Mouse (Mus musculus) adrenal gland, postnatal 25 days (tissue): ENCODE data around the gene Adnp. TPM values are rescaled to one million over a fixed set of nuclear protein-coding genes. Genes with fewer than 3 reads are reported as not detected.
A peak's percentile ranks its signal among the peaks of the same experiment; 100 is the strongest.

Source experiments
- DNase-seq: peaks from one replicate; pipeline ENCODE4 v3.0.0; 2021; ENCODE audit warnings: mixed read lengths
- microRNA-seq, 2 experiments: library from miRNA; unstranded; fragments of <30 nt; microRNA quantifications; one replicate each; pipeline ENCODE4 v1.2.0; 2021
- total RNA-seq: library from RNA; stranded (reverse); gene quantifications from 2 replicates; pipeline ENCODE4 v1.2.3, GENCODE M21; 2021

The Adnp gene
- total RNA-seq, 1 experiment from 2014 or later: 81.5 TPM

- DNase-seq: no peak
Observed at GRCm38 (mm10) chr2:168156361-168156760, 50.6 kb downstream of the Adnp start.

DNA sequence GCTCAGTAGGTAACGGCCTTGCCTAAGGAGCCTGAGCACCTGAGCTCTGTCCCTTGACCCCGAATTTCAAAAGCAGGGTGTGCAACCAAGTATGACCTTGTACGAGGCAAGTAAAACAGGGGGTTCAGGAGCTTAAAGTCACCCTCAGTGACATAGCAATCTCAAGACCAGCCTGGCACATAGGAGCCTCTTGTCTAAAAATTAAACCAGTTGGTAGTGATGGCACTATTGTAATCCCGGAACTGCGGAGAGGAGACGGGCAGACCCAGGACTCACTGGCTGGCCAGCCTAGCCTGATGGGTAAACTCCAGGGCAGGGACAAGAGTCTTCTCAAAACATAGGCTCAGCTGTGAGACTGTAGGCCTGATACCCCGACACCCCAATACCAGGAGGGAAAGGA is 51.2 kb downstream of the Adnp start:
- DNase-seq: no peak

GRCm38 (mm10) chr2:168154090-168154881 is 52.6 kb downstream of the Adnp start:
- peak; percentile 77 for DNase-seq

DNA sequence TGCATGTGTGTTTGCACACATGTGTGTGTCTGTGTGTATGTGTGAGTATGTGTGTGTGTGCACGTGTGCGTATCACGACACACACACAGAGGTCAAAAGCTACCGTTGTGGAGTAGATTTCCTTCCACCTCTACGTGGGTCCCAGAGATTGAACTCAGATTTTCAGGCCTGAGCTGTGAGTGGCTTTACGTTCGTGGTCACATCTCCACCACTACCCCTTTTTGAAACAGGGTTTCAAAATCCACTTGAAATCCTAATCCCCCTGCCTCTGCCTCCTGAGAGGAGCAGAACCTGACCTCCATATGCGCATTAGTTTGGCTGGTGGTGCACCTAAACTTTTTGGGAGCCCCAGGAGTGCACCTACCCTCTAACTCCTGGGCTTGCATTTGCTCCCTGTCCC is 57.7 kb downstream of the Adnp start:
- DNase-seq: no peak

- DNase-seq: no peak
Observed at GRCm38 (mm10) chr2:168147722-168148432, 59.0 kb downstream of the Adnp start.

GRCm38 (mm10) chr2:168145437-168145836 is 61.5 kb downstream of the Adnp start:
- no peak for DNase-seq

- no peak for DNase-seq
Observed at GRCm38 (mm10) chr2:168143794-168144193, 63.1 kb downstream of the Adnp start.

DNA sequence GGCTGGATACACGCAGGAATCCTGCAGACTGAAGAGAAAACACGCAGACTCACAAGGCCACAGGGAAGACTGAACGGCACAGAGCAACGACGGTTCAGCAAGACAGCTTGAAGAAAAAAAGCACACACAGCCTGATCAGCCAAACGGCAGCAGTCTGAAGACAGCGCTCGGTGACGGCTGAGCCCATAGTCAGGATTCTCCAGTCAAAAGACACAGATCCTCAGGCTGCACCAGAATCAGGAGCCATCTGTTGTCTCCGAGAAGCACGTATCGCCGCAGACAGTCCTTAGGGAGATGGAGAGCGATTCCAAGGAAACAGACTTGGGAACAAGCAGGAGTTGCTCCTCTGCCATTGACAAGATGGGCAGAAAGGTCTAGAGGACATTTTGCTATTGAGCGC is 69.8 kb downstream of the Adnp start:
- DNase-seq: no peak

Small RNA genes within 50 kb of the gene (microRNA-seq; reads per million reads assigned to microRNA genes)
- gene Gm24561: 0 reads per million in 2 experiments

Other genes with a start within 250 kb of the Adnp start
- 2.1 and 2.8 TPM in 2 replicates for gene Ripor3, start 196.5 kb downstream of the Adnp start, total RNA-seq
- 1.6 and 2.3 TPM in 2 replicates for gene Pard6b, start 126.1 kb downstream of the Adnp start, total RNA-seq
- gene Gm20716, start 23.3 kb upstream of the Adnp start, total RNA-seq: 27.1 and 34.8 TPM in 2 replicates
- 95.1 and 156 TPM in 2 replicates for gene Dpm1, start 23.5 kb upstream of the Adnp start, total RNA-seq
- 13.8 and 16.0 TPM in 2 replicates for gene Mocs3, start 23.5 kb upstream of the Adnp start, total RNA-seq
- 0.06 TPM in 1 of 2 replicates, not detected in the other for gene Kcng1, start 74.6 kb upstream of the Adnp start, total RNA-seq